Mouse (Mus musculus) mouse trophoblast stem cell (cell line): ENCODE data around the gene Plb1.

ENCODE experiments used
- in situ Hi-C, 2 experiments: fragments of 300-500 bp; cut with MseI, MboI; formaldehyde crosslinking; loops; 2 replicates in 1 of 2; 3 replicates in 1 of 2; pipeline ENCODE4 v1.15.1; 2025

The Plb1 gene

DNA sequence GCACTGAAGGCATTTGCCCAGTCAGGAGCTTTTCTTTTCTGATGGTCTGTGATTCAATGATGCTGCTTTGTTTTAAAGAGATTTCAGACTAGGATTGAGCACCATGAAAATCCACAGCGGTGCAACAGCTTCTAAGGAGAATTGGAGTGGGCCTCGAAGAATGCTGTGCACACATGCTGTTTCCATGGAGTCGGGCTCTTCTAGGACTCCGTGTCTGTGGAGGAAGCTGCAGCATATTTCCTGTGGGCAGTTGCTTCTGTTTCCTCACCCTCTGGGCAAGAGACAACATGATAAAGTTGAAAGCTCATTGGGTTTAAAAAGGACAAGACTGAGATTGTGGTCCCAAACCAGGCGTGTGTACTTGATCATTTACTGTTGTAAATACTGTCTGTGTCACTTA lies 157.8 kb downstream of the Plb1 start:
- in situ Hi-C loops: no loop called here

DNA sequence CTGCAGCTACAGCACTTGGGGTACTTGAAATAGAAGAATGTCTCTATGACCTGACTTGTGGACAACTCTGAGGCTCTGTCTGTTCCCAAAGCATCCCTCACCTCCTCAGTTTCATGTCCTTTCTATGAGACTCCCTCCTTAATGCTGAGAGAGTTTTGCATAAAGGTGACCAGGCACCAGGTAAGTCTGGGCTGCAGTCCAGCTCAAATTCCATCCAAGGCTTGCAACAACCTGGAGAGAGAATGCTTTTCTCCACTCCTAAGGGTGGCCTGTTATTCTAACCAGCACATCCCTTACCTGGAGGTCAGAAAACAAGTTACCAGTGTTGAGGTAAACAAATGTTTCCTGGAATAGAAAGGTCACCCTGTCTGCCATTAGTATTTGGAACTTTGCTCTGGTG lies 159.8 kb downstream of the Plb1 start:
- in situ Hi-C loops: no loop called here

GRCm38 (mm10) chr5:32394586-32394985 lies 162.1 kb downstream of the Plb1 start:
- in situ Hi-C loops: no loop called here

GRCm38 (mm10) chr5:32395101-32395892 lies 162.8 kb downstream of the Plb1 start:
- in situ Hi-C loops: no loop called here

DNA sequence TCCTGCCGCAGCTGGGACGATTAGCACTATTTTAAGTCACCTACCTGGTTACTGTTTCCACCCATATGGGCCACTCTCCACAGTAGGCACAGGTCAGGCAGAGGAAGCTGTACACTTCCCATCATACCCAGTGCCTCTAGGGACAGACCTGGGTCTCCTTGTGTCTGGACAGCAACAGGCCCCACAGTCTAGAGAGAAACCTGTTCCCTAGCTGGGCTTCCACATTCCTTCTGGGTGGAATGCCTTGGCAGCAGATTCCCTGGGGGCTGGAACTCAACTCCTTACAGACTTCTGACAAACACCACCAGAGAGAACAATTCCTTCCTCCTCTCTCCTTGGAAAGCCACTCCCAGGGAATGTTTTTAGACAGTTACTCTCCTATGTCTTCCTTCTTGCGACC lies 165.2 kb downstream of the Plb1 start:
- in situ Hi-C loops: no loop called here

- in situ Hi-C loops: no loop called here
Observed at GRCm38 (mm10) chr5:32400926-32401325, 168.4 kb downstream of the Plb1 start.

GRCm38 (mm10) chr5:32403082-32403953 lies 170.8 kb downstream of the Plb1 start:
- in situ Hi-C loops: no loop called here

GRCm38 (mm10) chr5:32405199-32405855 lies 172.8 kb downstream of the Plb1 start:
- in situ Hi-C loops: no loop called here

- in situ Hi-C loops: no loop called here
Observed at GRCm38 (mm10) chr5:32408771-32409170, 176.3 kb downstream of the Plb1 start.

GRCm38 (mm10) chr5:32409747-32410146 lies 177.2 kb downstream of the Plb1 start:
- in situ Hi-C loops: no loop called here

- in situ Hi-C loops: no loop called here
Observed at GRCm38 (mm10) chr5:32410954-32411688, 178.6 kb downstream of the Plb1 start.

DNA sequence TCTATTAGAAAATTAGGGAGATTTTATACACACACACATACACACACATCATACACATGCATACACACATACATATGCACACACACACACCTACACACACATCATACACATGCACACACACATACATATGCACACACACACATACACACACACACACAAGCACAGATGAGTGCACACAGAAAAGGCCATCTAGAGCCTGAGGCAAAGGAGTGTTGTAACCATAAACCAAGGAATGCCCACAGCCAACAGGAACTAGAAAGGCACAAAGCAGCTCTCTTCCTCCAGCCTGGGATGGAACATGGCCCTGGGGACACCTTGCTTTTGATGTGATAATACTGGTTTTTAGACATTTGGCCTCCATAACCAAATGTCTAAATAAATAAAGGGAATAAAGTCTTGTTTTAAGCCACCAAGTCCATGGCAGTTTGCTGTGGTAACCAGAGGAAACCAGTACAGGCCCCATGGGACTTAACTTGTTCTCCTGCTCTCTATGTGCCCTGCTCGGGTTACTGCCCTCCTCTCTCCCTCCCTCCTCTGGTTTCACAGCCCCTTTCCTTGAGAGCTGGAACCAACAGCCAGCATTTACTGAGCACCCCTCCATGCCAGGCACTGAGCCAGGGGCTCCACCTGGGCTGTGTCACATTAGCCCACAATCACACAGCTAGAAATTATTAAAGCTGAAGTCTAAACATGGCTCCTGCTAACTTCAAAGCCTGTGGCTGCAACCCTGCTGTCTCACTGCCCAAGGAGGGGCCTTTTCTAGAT lies 179.9 kb downstream of the Plb1 start:
- in situ Hi-C loops: no loop called here

DNA sequence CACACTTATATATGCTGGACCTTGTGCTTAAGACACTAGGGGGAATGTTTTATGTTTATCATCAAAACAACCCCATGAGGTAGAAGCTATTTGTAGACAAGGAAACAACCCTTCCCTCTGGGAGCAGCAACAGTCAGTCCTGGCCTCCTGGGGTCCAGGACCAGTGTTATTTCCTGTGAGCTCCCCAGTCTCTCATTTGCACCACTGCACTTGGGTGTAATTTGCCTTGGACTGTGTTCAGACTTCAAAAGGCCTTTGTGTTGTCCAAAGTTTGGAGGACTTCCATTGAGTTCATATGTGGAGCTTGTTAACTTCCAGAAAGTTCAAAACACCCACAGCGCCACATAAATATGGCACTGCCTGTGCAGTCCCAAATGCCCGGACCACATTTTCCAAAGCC lies 180.6 kb downstream of the Plb1 start:
- in situ Hi-C loops: no loop called here

DNA sequence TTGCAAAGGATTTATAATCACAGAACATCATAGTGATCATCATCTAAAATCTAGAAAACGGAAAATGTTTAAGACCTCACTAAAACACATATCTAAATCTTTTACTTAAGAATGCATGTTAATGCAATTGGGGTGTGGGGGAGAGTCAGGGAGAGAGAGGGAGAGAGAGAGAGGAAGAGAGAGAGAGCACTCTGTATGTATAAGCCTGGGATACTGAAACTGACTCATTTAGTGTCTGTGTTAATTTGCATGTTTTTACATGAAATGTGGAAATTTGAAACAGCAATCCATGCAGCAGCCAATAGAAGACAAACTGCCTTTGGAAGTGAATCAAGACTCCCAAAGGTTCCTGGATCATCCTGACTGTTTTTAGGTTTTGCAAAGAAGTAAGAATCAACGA lies 181.1 kb downstream of the Plb1 start:
- in situ Hi-C loops: no loop called here

DNA sequence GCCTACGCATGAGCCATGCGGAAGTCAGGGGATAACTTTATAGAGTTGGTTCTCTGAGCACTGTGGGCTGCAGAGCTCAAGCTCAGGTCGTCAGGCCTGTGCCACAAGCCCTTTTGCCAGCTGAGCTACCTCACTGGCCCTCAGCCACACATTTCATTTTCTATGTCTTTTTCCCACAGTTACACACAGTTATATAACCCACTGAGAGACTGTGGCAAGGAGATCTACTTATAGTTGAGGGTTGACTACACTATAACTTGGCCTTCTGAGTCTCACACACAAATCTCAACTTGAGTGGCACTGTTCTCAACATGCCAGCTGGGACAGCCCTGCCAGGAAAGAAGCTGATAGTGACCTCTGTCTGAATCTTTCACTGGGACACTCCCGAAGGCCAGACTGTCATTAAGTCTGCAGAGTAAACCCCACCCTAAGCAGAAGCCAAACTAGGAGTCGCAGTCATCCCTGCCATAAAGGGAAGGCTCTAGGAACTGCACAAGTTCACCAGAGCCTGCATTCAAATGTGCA lies 182.0 kb downstream of the Plb1 start:
- in situ Hi-C loops: no loop called here

DNA sequence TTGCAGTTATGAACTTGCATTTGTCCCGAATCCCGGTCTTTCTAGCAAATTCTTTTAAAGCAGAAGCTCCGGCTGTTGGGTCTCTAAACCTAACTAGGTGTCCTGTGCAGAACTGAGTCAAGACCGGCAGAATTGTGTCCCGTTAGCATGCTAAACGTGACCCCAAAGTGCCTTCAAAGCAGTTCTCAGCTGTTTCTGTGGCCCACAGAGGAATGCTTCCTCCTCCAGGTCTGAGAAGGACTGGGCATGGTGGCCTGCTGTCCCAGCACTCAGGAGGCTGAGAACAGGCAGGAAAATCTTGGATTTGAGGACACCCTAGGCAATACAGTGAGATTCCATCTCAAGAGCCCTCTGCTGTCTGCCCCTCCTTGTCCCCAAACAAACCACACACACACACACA lies 183.0 kb downstream of the Plb1 start:
- in situ Hi-C loops: no loop called here
